Mouse (Mus musculus): Measurements from ENCODE around the gene Xkr8. TPM values are rescaled to one million over a fixed set of nuclear protein-coding genes. Genes with fewer than 3 reads are reported as not detected.

The Xkr8 gene
- polyA plus RNA-seq, 1 experiment from 2014 or later, result 5.6 TPM

Other genes with a start within 250 kb of the Xkr8 start
- gene Sesn2, start 222.0 kb downstream of the Xkr8 start, polyA plus RNA-seq (2015; fragmentation: Nextera tagmentation; extraction: Ambion mirVana), result 6.8 and 8.5 TPM in 2 replicates
- gene Atpif1, start 198.9 kb downstream of the Xkr8 start, polyA plus RNA-seq (2015; fragmentation: Nextera tagmentation; extraction: Ambion mirVana), result 1,393 and 1,600 TPM in 2 replicates
- gene Dnajc8, start 197.0 kb downstream of the Xkr8 start, polyA plus RNA-seq (2015; fragmentation: Nextera tagmentation; extraction: Ambion mirVana), result 150 and 158 TPM in 2 replicates
- 0.80 TPM in 2 replicates for gene Ptafr, start 168.5 kb downstream of the Xkr8 start, polyA plus RNA-seq (2015; fragmentation: Nextera tagmentation; extraction: Ambion mirVana)
- gene Eya3, start 93.6 kb downstream of the Xkr8 start, polyA plus RNA-seq (2015; fragmentation: Nextera tagmentation; extraction: Ambion mirVana), result 14.3 and 21.7 TPM in 2 replicates
- gene Smpdl3b, start 24.7 kb upstream of the Xkr8 start, polyA plus RNA-seq (2015; fragmentation: Nextera tagmentation; extraction: Ambion mirVana), result 0.53 and 0.58 TPM in 2 replicates
- 35.4 and 45.3 TPM in 2 replicates for gene Rpa2, start 35.8 kb upstream of the Xkr8 start, polyA plus RNA-seq (2015; fragmentation: Nextera tagmentation; extraction: Ambion mirVana)
- gene Themis2, start 63.8 kb upstream of the Xkr8 start, polyA plus RNA-seq (2015; fragmentation: Nextera tagmentation; extraction: Ambion mirVana), result 0.47 and 0.90 TPM in 2 replicates
- gene Ppp1r8, start 110.6 kb upstream of the Xkr8 start, polyA plus RNA-seq (2015; fragmentation: Nextera tagmentation; extraction: Ambion mirVana), result 44.8 and 49.5 TPM in 2 replicates
- 134 and 143 TPM in 2 replicates for gene Stx12, start 152.0 kb upstream of the Xkr8 start, polyA plus RNA-seq (2015; fragmentation: Nextera tagmentation; extraction: Ambion mirVana)
- 37.0 and 46.0 TPM in 2 replicates for gene Fam76a, start 190.0 kb upstream of the Xkr8 start, polyA plus RNA-seq (2015; fragmentation: Nextera tagmentation; extraction: Ambion mirVana)
- not detected in 2 replicates for gene Fgr, start 241.5 kb upstream of the Xkr8 start, polyA plus RNA-seq (2015; fragmentation: Nextera tagmentation; extraction: Ambion mirVana)

All from neural tube, embryonic 13.5 days (tissue).